Mouse (Mus musculus) forebrain, embryonic 16.5 days (tissue): ENCODE measurements around the gene Gpr141. TPM values are rescaled to one million over a fixed set of nuclear protein-coding genes. Genes with fewer than 3 reads are reported as not detected.

Experiments
- ATAC-seq: fragments of 200-750 bp; cut with Nextera tagmentation; 2 replicates; pipeline ENCODE4 v1.8.0; 2017; ENCODE audit warnings: mild to moderate bottlenecking, moderate library complexity
- H3K27ac ChIP-seq: fragments of 300-500 bp; sonication (generic); 2 replicates; pipeline ENCODE4 v1.5.1; 2014; ENCODE audit warnings: low read length, control low read depth
- H3K27me3 ChIP-seq: fragments of 300-500 bp; sonication (generic); replicated peaks from 2 replicates; pipeline ENCODE4 v1.6.1; 2014; ENCODE audit warnings: low read length; ENCODE audit not compliant: control insufficient read depth, insufficient read depth
- H3K36me3 ChIP-seq: fragments of 300-500 bp; sonication (generic); 2 replicates; pipeline ENCODE4 v1.6.1; 2014; ENCODE audit not compliant: control insufficient read depth, insufficient read depth
- H3K4me1 ChIP-seq: fragments of 300-500 bp; sonication (generic); replicated peaks from 2 replicates; pipeline ENCODE4 v1.6.1; 2014; ENCODE audit warnings: low read length; ENCODE audit not compliant: control insufficient read depth, insufficient read depth
- H3K4me2 ChIP-seq: fragments of 300-500 bp; sonication (generic); 2 replicates; pipeline ENCODE4 v1.6.1; 2014; ENCODE audit warnings: mild to moderate bottlenecking, low read length, control low read depth
- H3K4me3 ChIP-seq: fragments of 300-500 bp; sonication (generic); replicated peaks from 2 replicates; pipeline ENCODE4 v1.5.1; 2014; ENCODE audit warnings: mild to moderate bottlenecking, low read length, control low read depth
- H3K9ac ChIP-seq: fragments of 300-500 bp; sonication (generic); replicated peaks from 2 replicates; pipeline ENCODE4 v1.6.1; 2014; ENCODE audit warnings: low read depth, low read length, control low read depth
- H3K9me3 ChIP-seq: fragments of 300-500 bp; sonication (generic); 2 replicates; pipeline ENCODE4 v1.6.1; 2016; ENCODE audit warnings: low read length; ENCODE audit not compliant: control insufficient read depth
- WGBS: fragments of 180-500 bp; shearing (Covaris S2); extraction: QIAGEN DNeasy Blood & Tissue Kit; methylation state at CpG from one replicate; pipeline ENCODE4 v1.1.7; 2014; 5-methylcytosine and 5-hydroxymethylcytosine counted together
- polyA plus RNA-seq: library from polyadenylated mRNA; unstranded; fragments of >200 nt; fragmentation: Nextera tagmentation; extraction: Ambion mirVana; gene quantifications from 2 replicates; pipeline ENCODE4 v1.2.1, GENCODE M21; 2015

Gene Gpr141
- 0.27 TPM in 1 of 2 replicates, not detected in the other for polyA plus RNA-seq

DNA sequence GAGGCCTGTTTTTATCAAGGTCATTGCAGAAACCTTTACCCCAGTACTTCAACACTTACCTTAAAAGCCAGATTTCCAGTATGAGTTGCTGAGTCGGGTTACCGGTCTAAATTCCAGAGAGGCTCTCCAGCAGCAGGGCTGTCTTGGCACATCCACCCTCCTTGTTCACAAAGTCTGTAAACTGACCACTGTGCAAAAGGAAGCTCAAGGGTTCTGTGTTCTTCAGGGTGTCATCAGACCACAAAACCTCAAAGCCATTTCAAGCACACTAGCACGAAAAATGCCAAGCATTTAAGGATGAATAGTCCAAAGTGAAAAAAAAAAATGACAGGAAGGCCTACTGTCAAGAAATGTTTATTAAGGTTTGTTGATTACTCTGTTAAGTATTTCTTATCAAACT, at the start of gene Gpr141:
Gpr141 (minus strand) TSS at position 187 of the 400 bp plus-strand sequence.
- Histone ChIP-seq H3K36me3 (no peaks in the 10 kb centered on the region), H3K4me2 (no peak within 1 kb of the TSS), H3K27me3 (no peaks in the 10 kb centered on the region), H3K4me1 (no peaks in the 10 kb centered on the region), H3K9me3 (no peaks in the 10 kb centered on the region), H3K9ac (no peak within 1 kb of the TSS), H3K4me3 (no peak within 1 kb of the TSS), H3K27ac (no peak within 1 kb of the TSS)
- 72% methylated on average over 3 of the region's 3 CpGs for WGBS
- no peak for ATAC-seq

DNA sequence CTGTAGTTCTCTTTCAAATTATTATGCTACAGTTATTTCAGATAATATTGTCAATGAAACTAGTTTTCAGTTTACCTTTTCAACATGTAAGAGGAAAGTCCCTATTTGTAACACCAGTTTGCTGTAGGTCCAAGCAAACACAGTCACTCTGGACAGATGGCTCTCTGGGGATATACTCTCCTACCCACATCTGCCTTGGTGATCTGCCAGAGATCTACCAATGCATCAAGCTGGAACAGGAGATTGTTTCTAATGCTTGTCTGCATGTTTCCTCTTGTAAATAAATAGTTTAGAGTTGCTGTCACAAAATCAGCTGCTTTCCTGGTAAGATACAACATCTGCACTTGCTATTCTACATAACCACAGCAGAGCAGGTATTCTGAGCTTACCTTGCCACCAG, 40.2 kb upstream of the Gpr141 start:
- H3K36me3 ChIP-seq, result no peaks in the 10 kb centered on the region
- peaks cover 3% of the 10 kb centered on the region; the same call in 1 of the 2 replicates for H3K4me1 ChIP-seq
- H3K4me2 ChIP-seq, result no peak overlapping the region
- H3K9ac ChIP-seq, result no peak overlapping the region
- H3K27me3 ChIP-seq, result no peaks in the 10 kb centered on the region
- ATAC-seq, result no peak
- no peak overlapping the region for H3K27ac ChIP-seq
- H3K9me3 ChIP-seq, result no peaks in the 10 kb centered on the region
- no peak overlapping the region for H3K4me3 ChIP-seq

DNA sequence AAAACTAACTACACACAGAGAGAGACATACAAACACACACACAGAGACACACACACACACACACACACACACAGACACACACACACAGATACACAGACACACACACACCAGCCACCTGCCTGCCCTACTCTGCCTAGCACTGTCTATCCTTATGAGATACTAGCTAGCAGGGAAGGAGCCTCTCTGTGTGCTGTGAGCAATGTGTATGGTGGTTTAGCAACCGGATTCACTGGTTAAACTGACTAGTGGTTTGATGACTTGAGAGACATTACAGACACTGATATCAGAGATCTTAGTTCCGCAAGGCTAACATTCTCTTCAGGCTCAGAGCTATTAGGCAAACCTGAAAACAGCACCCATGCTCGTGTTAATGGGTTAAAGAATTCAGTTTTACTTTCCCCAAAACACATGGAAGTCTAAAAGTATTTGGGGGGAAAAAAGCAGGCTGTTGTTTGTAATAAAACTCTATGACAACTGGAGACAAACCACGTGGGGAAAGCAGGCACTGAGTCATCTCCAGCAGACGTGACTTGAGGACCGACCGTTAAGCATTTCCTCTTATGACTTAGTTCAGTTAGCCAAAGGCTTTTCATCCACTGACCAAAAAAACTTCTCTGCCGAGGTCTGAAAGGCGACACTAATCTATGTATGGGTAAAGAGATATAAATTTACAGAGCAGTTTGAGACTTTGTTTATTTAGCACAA, 30.7 kb upstream of the Gpr141 start:
- Histone ChIP-seq H3K36me3 (no peaks in the 10 kb centered on the region), H3K27ac (no peak overlapping the region), H3K4me3 (no peak overlapping the region), H3K9me3 (no peaks in the 10 kb centered on the region), H3K27me3 (no peaks in the 10 kb centered on the region), H3K9ac (no peak overlapping the region), H3K4me1 (no peaks in the 10 kb centered on the region), H3K4me2 (no peak overlapping the region)
- WGBS, result 88% methylated on average over 9 of the region's 9 CpGs
- ATAC-seq, result no peak

DNA sequence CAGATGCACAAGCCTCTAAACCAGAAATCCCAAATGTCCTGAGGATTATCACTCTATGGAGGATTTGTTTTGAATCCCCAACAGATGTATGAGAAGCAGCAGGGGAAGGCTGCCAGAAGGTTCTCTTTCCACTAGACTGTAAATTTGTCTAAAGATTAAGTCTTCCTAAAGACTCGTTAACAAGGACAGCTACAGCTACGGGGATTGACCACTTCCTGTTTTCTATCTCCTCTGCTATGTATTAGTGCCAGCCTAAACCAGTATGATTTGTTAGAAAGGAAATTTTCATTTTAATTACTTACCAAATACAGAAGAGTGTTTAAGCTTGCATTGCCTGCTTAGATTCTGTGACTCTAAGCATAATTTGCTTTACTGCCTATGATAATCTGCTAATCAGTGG, 30.0 kb upstream of the Gpr141 start:
- no peak overlapping the region for H3K9ac ChIP-seq
- no peak for ATAC-seq
- no peak overlapping the region for H3K4me2 ChIP-seq
- 62% methylated on average over 2 of the region's 2 CpGs for WGBS
- no peak overlapping the region for H3K27ac ChIP-seq
- no peaks in the 10 kb centered on the region for H3K36me3 ChIP-seq
- no peaks in the 10 kb centered on the region for H3K4me1 ChIP-seq
- no peak overlapping the region for H3K4me3 ChIP-seq
- no peaks in the 10 kb centered on the region for H3K9me3 ChIP-seq
- H3K27me3 ChIP-seq, result no peaks in the 10 kb centered on the region

DNA sequence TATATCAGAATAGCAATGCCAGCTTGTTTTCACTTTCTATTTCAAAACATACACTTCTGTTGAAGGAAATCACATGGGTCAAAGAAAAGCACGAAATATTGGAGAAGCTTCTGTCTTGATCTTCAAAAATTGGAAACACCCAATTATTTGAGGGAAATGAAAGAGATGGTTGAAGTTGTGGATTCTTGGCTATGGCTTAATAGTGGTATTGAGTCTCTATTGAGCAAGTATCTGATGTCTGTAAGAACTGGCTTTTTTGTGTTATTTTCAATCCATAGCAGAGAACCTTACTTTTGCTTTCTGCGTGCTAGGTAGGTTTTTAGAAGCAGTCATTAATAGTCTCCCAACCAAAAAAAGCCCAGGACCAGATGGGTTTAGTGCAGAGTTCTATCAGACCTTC, 19.4 kb upstream of the Gpr141 start:
- Histone ChIP-seq H3K4me3 (no peak overlapping the region), H3K36me3 (no peaks in the 10 kb centered on the region), H3K9me3 (no peaks in the 10 kb centered on the region), H3K4me2 (no peak overlapping the region), H3K27me3 (no peaks in the 10 kb centered on the region), H3K4me1 (no peaks in the 10 kb centered on the region), H3K9ac (no peak overlapping the region), H3K27ac (no peak overlapping the region)
- 95% methylated on average over 2 of the region's 2 CpGs for WGBS
- no peak for ATAC-seq

DNA sequence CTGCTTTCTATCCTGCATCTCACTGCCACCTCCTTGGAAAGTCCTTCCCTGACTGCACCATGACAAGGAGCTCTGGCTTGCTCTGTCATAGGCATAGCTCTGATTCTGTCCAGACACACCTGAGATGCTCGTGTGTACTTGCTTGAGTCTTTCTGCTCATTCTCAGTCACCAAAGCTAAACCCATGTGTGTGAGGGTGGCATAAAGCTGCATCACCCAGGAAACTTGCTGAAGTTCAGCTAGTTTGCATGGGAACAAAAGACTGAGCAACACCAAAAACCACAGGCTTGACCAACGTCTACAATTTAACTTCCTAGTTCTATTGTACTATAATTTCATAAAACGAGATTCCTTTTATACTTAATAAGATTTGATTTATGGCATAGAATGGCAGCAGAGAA, 18.6 kb upstream of the Gpr141 start:
- Histone ChIP-seq H3K4me1 (no peaks in the 10 kb centered on the region), H3K4me3 (no peak overlapping the region), H3K27me3 (no peaks in the 10 kb centered on the region), H3K9me3 (no peaks in the 10 kb centered on the region), H3K9ac (no peak overlapping the region), H3K4me2 (no peak overlapping the region), H3K36me3 (no peaks in the 10 kb centered on the region), H3K27ac (no peak overlapping the region)
- ATAC-seq, result no peak
- WGBS, result 77% methylated on average over 3 of the region's 3 CpGs

DNA sequence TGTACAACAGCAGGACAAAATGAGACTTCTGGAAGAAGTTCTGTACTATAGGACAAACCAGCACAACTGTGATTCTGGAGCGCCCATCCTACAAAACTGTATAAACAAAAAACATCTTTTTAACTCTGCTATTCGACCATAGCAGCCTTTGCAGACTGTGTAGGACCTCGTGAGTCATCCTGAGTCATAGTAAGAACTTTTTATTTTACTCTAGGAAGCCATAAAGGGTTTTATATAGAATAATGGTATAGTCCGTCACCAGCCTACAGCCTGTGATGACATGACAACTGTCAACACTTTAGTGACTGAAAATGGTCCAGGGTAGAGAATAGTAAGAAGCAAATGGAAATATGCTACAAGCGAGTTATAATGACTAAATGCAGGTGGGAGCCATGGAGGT, 17.6 kb upstream of the Gpr141 start:
- Histone ChIP-seq H3K9ac (no peak overlapping the region), H3K36me3 (no peaks in the 10 kb centered on the region), H3K4me1 (no peaks in the 10 kb centered on the region), H3K27me3 (no peaks in the 10 kb centered on the region), H3K4me3 (no peak overlapping the region), H3K27ac (no peak overlapping the region), H3K4me2 (no peak overlapping the region), H3K9me3 (no peaks in the 10 kb centered on the region)
- 71% methylated on average over 5 of the region's 5 CpGs for WGBS
- ATAC-seq, result no peak

DNA sequence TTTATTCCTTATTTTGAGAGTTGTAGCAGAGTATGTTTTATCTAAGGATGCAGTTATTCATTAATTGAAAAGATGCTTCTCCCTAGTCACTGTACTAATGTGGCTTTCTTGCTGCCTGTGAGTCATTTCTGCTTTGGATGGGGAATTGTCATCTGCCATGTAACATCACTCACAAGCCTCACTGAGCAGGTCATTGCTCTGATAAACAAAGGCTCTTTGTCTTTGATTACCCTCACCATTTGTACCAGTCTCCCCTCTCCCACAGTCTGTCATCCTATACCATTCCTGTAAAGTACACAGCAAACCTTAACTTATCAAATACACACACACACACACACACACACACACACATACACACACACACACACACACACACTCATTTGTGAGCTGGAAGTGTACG, 16.1 kb upstream of the Gpr141 start:
- no peak overlapping the region for H3K4me2 ChIP-seq
- H3K9ac ChIP-seq, result no peak overlapping the region
- 80% methylated on average over 1 of the region's 1 CpGs for WGBS
- H3K4me3 ChIP-seq, result no peak overlapping the region
- no peaks in the 10 kb centered on the region for H3K4me1 ChIP-seq
- H3K27me3 ChIP-seq, result no peaks in the 10 kb centered on the region
- no peak for ATAC-seq
- no peak overlapping the region for H3K27ac ChIP-seq
- H3K36me3 ChIP-seq, result no peaks in the 10 kb centered on the region
- H3K9me3 ChIP-seq, result no peaks in the 10 kb centered on the region

DNA sequence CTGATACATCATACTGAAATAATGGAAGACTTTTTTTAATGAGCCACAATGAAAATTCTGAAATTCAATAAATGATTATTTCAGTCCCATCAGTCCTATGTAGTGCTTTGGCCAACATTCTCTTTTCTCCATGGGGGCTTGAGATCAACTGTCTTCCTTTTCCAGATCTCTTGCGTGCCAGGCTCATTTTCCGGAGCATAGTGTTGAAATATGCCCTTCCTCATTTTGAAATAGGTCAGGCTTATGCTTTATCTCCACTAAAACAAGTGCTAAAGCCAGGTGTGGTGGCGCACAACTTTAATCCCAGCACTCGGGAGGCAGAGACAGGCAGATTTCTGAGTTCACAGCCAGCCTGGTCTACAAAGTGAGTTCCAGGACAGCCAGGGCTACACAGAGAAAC, 6.5 kb upstream of the Gpr141 start:
- Histone ChIP-seq H3K4me2 (no peak overlapping the region), H3K27me3 (no peaks in the 10 kb centered on the region), H3K9me3 (no peaks in the 10 kb centered on the region), H3K4me3 (no peak overlapping the region), H3K36me3 (no peaks in the 10 kb centered on the region), H3K4me1 (no peaks in the 10 kb centered on the region), H3K9ac (no peak overlapping the region), H3K27ac (no peak overlapping the region)
- ATAC-seq, result no peak
- 95% methylated on average over 4 of the region's 4 CpGs for WGBS

DNA sequence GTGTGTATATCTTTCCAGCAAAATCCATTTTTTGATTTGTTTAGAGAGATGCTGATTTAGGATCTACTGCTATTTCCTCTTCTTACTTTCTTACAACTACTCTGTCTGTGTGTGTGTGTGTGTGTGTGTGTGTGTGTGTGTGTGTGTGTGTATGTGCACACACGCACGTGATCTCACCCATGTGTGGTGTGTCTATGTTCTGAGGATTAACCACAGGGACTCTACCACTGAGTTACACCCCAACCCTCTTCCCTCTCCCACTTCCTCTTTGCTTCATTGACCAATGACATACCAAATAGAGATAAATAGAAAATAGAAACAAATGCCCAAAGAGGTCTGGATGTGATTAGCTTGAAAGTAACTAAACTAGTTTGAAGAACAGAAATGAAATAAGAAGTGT, 4.0 kb upstream of the Gpr141 start:
- H3K9ac ChIP-seq, result no peak overlapping the region
- no peaks in the 10 kb centered on the region for H3K27me3 ChIP-seq
- no peak overlapping the region for H3K27ac ChIP-seq
- WGBS, result 91% methylated on average over 2 of the region's 2 CpGs
- ATAC-seq, result no peak
- no peaks in the 10 kb centered on the region for H3K9me3 ChIP-seq
- no peak overlapping the region for H3K4me3 ChIP-seq
- no peaks in the 10 kb centered on the region for H3K36me3 ChIP-seq
- H3K4me1 ChIP-seq, result no peaks in the 10 kb centered on the region
- H3K4me2 ChIP-seq, result no peak overlapping the region
